In the genomic region with DNA sequence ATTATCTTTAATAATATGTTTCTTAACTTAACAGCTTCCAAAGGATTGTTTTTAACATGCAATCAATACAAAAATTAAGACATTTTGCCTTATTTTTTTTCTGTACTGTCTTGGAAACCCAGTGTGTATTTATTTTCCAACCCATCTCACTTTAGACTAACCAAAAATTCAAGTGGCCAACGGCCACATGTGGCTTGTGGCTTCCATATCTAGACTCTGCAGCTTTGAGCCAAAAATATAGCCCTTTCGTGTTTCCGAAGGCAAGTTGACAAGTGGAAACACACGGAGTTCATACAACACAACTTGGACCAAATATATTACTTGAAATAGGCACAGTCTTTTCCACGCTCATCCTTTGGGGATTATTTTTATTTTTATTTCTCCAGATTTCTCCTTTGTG, we compare ENCODE assay signal across 8 mouse cellular contexts. TPM values are rescaled to one million over a fixed set of nuclear protein-coding genes. Genes with fewer than 3 reads are reported as not detected.
DNase-seq lines count a peak whose midpoint lies in the region; ATAC-seq and TF ChIP-seq lines count a peak whose summit lies in the region.

No protein-coding gene starts in this region.

- ATAC-seq in forebrain, embryonic 14.5 days, result no peak
- no peak for ATAC-seq in kidney, postnatal 0 days (replicated peaks; ENCODE audit: low FRiP score, low read depth)

- WGBS in forebrain, embryonic 10.5 days, result 74% methylated on average over 5 of the region's 5 CpGs
- WGBS in forebrain, embryonic 14.5 days, result 73% methylated on average over 5 of the region's 5 CpGs
- 72% methylated on average over 5 of the region's 5 CpGs for WGBS in kidney, postnatal 0 days
- 79% methylated on average over 5 of the region's 5 CpGs for WGBS in limb, embryonic 10.5 days

- no peaks in the 10 kb centered on the region for H3K36me3 ChIP-seq in forebrain, embryonic 10.5 days (replicated peaks)
- no peaks in the 10 kb centered on the region for H3K36me3 ChIP-seq in forebrain, embryonic 14.5 days (ENCODE audit: control insufficient read depth, insufficient read depth, low read length)
- H3K36me3 ChIP-seq in kidney, postnatal 0 days (ENCODE audit: insufficient read depth, low read length), result no peaks in the 10 kb centered on the region
- no peaks in the 10 kb centered on the region for H3K36me3 ChIP-seq in limb, embryonic 10.5 days
- H3K36me3 ChIP-seq in myocyte (ENCODE audit: control insufficient read depth, insufficient read depth), result no peaks in the 10 kb centered on the region

- DNase-seq in forebrain, embryonic 10.5 days (ENCODE audit: extremely low spot score, low spot score), result no peak
- no peak for DNase-seq in forebrain, embryonic 14.5 days (ENCODE audit: low spot score)
- DNase-seq in kidney, postnatal 0 days (ENCODE audit: low spot score), result no peak
- DNase-seq in kidney, adult 18-20 months, result no peak
- no peak for DNase-seq in limb, embryonic 10.5 days (ENCODE audit: low spot score)
- DNase-seq in adrenal gland, adult 8-10 months, result no peak
- DNase-seq in cerebellum, postnatal 4 days (ENCODE audit: low spot score in 2 of 2), result no peak

- no peaks in the 10 kb centered on the region for H3K79me2 ChIP-seq in myocyte (ENCODE audit: control insufficient read depth, insufficient read depth)

- H3K4me2 ChIP-seq in forebrain, embryonic 14.5 days (ENCODE audit: low read length), result no peak overlapping the region
- H3K4me2 ChIP-seq in kidney, postnatal 0 days (ENCODE audit: low read length), result peak overlapping the region; percentile 97
- peak overlapping the region; percentile 81 for H3K4me2 ChIP-seq in myocyte (ENCODE audit: low read depth)

- peak overlapping the region; percentile 36 for H3ac ChIP-seq in myocyte (ENCODE audit: control insufficient read depth, insufficient read length)

- no peak overlapping the region for H3K9ac ChIP-seq in forebrain, embryonic 14.5 days (ENCODE audit: low read length)
- no peak overlapping the region for H3K9ac ChIP-seq in kidney, postnatal 0 days (ENCODE audit: low read depth, low read length)

- H3K9me3 ChIP-seq in forebrain, embryonic 10.5 days, result no peaks in the 10 kb centered on the region
- no peaks in the 10 kb centered on the region for H3K9me3 ChIP-seq in forebrain, embryonic 14.5 days (replicated peaks; ENCODE audit: control insufficient read depth, low read length)
- H3K9me3 ChIP-seq in kidney, postnatal 0 days (replicated peaks; ENCODE audit: low read length), result no peaks in the 10 kb centered on the region
- no peaks in the 10 kb centered on the region for H3K9me3 ChIP-seq in limb, embryonic 10.5 days (replicated peaks)

- H3K4me1 ChIP-seq in forebrain, embryonic 10.5 days, result peaks cover 13% of the 10 kb centered on the region
- no peaks in the 10 kb centered on the region for H3K4me1 ChIP-seq in forebrain, embryonic 14.5 days (ENCODE audit: control insufficient read depth, insufficient read depth, low read length)
- 0 out of 2 replicates have a peak, but pooled peaks cover 7% of the 10 kb centered on the region for H3K4me1 ChIP-seq in kidney, postnatal 0 days (replicated peaks; ENCODE audit: insufficient read depth, low read length)
- H3K4me1 ChIP-seq in limb, embryonic 10.5 days, result peaks cover 18% of the 10 kb centered on the region

- peak overlapping the region; percentile 78; the same call in 1 of the 2 replicates for H3K4me3 ChIP-seq in forebrain, embryonic 10.5 days
- H3K4me3 ChIP-seq in forebrain, embryonic 14.5 days (ENCODE audit: low read depth, low read length), result no peak overlapping the region
- 0 out of 2 replicates have a peak overlapping the region, but pooled peaks have one; percentile 67 for H3K4me3 ChIP-seq in kidney, postnatal 0 days (replicated peaks; ENCODE audit: low read depth, low read length)
- H3K4me3 ChIP-seq in limb, embryonic 10.5 days, result 0 out of 2 replicates have a peak overlapping the region, but pooled peaks have one; percentile 81
- H3K4me3 ChIP-seq in myocyte, result peak overlapping the region; percentile 28

- no peak for TF ChIP-seq CTCF in kidney, postnatal 0 days (IDR thresholded peaks at IDR 0.05; ENCODE audit: low read depth)

- peaks cover 77% of the 10 kb centered on the region for H3K27me3 ChIP-seq in forebrain, embryonic 10.5 days (ENCODE audit: poor library complexity, severe bottlenecking)
- peaks cover 45% of the 10 kb centered on the region for H3K27me3 ChIP-seq in forebrain, embryonic 14.5 days (replicated peaks; ENCODE audit: control insufficient read depth, insufficient read depth, low read length)
- H3K27me3 ChIP-seq in kidney, postnatal 0 days (ENCODE audit: insufficient read depth, low read length), result 0 out of 2 replicates have a peak, but pooled peaks cover 4% of the 10 kb centered on the region
- H3K27me3 ChIP-seq in limb, embryonic 10.5 days (ENCODE audit: low read depth, poor library complexity, severe bottlenecking), result peaks cover 72% of the 10 kb centered on the region
- H3K27me3 ChIP-seq in myocyte (ENCODE audit: control insufficient read depth, insufficient read depth, insufficient read length), result no peaks in the 10 kb centered on the region

- TF ChIP-seq POLR2A in myocyte (IDR thresholded peaks at IDR 0.05; ENCODE audit: insufficient read length, low read depth), result no peak

- no peak overlapping the region for H3K27ac ChIP-seq in forebrain, embryonic 10.5 days
- no peak overlapping the region for H3K27ac ChIP-seq in forebrain, embryonic 14.5 days (ENCODE audit: low read depth, low read length)
- H3K27ac ChIP-seq in kidney, postnatal 0 days, result no peak overlapping the region
- H3K27ac ChIP-seq in limb, embryonic 10.5 days, result no peak overlapping the region

TF ChIP-seq in myocyte, 11 proteins besides CTCF, POLR2A, EP300 and RAD21:
- TF ChIP-seq TCF12 (IDR thresholded peaks at IDR 0.05; ENCODE audit: insufficient read depth, poor library complexity, severe bottlenecking) (no peak), CEBPB (IDR thresholded peaks at IDR 0.05; ENCODE audit: insufficient read depth, poor library complexity, severe bottlenecking) (no peak), REST (IDR thresholded peaks at IDR 0.05; ENCODE audit: insufficient read depth, insufficient read length) (no peak), POLR2AphosphoS2 (IDR thresholded peaks at IDR 0.05; ENCODE audit: insufficient read length, low read depth) (no peak), USF1 (IDR thresholded peaks at IDR 0.05; ENCODE audit: low read depth) (no peak), MYOD1 (IDR thresholded peaks at IDR 0.05; ENCODE audit: control insufficient read depth in 1 of 3, insufficient read length in 2 of 3, low read depth in 2 of 3) (no peak)

RNA-seq across cellular contexts. Expression of a gene that starts 0.8 kb away (rescaled TPM):
- polyA plus RNA-seq in forebrain, embryonic 10.5 days (2016; fragmentation: Nextera tagmentation; extraction: Ambion mirVana), result 0.87 and 1.3 TPM in 2 replicates
- polyA plus RNA-seq in forebrain, embryonic 14.5 days (2014; fragmentation: Nextera tagmentation; extraction: Ambion mirVana), result 0.55 and 1.5 TPM in 2 replicates
- polyA plus RNA-seq in kidney, postnatal 0 days (2015; fragmentation: Nextera tagmentation; extraction: Ambion mirVana), result 8.0 and 9.0 TPM in 2 replicates
- 1.2 TPM in 2 replicates for polyA plus RNA-seq in limb, embryonic 10.5 days (2016; fragmentation: Nextera tagmentation; extraction: Ambion mirVana)
- 1.4 TPM for polyA plus RNA-seq in myocyte (2012; fragmentation: generic; extraction: Trizol)
- total RNA-seq in adrenal gland, adult 8-10 months (2022), result 10 to 100 TPM; 13.7 to 21.4 (median 16.3) TPM

RNA-seq across cellular contexts. Expression of a gene that starts 37.2 kb away (rescaled TPM):
- 22.1 and 22.3 TPM in 2 replicates for polyA plus RNA-seq in forebrain, embryonic 10.5 days (2016; fragmentation: Nextera tagmentation; extraction: Ambion mirVana)
- polyA plus RNA-seq in forebrain, embryonic 14.5 days (2014; fragmentation: Nextera tagmentation; extraction: Ambion mirVana), result 16.5 and 20.2 TPM in 2 replicates
- polyA plus RNA-seq in kidney, postnatal 0 days (2015; fragmentation: Nextera tagmentation; extraction: Ambion mirVana), result 19.8 and 20.4 TPM in 2 replicates
- 23.6 and 24.2 TPM in 2 replicates for polyA plus RNA-seq in limb, embryonic 10.5 days (2016; fragmentation: Nextera tagmentation; extraction: Ambion mirVana)
- polyA plus RNA-seq in myocyte (2012; fragmentation: generic; extraction: Trizol), result 9.8 TPM
- total RNA-seq in adrenal gland, adult 8-10 months (2022), result 10 to 100 TPM; 13.0 to 17.5 (median 15.8) TPM
